Mouse (Mus musculus) limb, embryonic 10.5 days (tissue): ENCODE data around the gene Naa40. TPM values are rescaled to one million over a fixed set of nuclear protein-coding genes. Genes with fewer than 3 reads are reported as not detected.

ENCODE experiments used
- DNase-seq: peaks from one replicate; pipeline ENCODE4 v3.0.0-alpha.2; 2017; ENCODE audit warnings: low spot score
- H3K27ac ChIP-seq: fragments of 300-500 bp; sonication (generic); 2 replicates; pipeline ENCODE4 v1.5.1; 2016; ENCODE audit warnings: mild to moderate bottlenecking
- H3K27me3 ChIP-seq: fragments of 300-500 bp; sonication (generic); 2 replicates; pipeline ENCODE4 v1.6.1; 2016; ENCODE audit warnings: low read depth, mild to moderate bottlenecking; ENCODE audit not compliant: poor library complexity, severe bottlenecking
- H3K36me3 ChIP-seq: fragments of 300-500 bp; sonication (generic); 2 replicates; pipeline ENCODE4 v1.6.1; 2016; ENCODE audit warnings: mild to moderate bottlenecking, moderate library complexity
- H3K4me1 ChIP-seq: fragments of 300-500 bp; sonication (generic); 2 replicates; pipeline ENCODE4 v1.6.1; 2016
- H3K4me3 ChIP-seq: fragments of 300-500 bp; sonication (generic); 2 replicates; pipeline ENCODE4 v1.5.1; 2016; ENCODE audit warnings: mild to moderate bottlenecking, moderate library complexity
- H3K9me3 ChIP-seq: fragments of 300-500 bp; sonication (generic); replicated peaks from 2 replicates; pipeline ENCODE4 v1.6.1; 2016; ENCODE audit warnings: mild to moderate bottlenecking
- WGBS: fragments of 180-500 bp; shearing (Covaris S2); methylation state at CpG from one replicate; pipeline ENCODE4 v1.1.7; 2016; 5-methylcytosine and 5-hydroxymethylcytosine counted together
- polyA plus RNA-seq: library from polyadenylated mRNA; unstranded; fragments of >200 nt; fragmentation: Nextera tagmentation; extraction: Ambion mirVana; gene quantifications from 2 replicates; pipeline ENCODE4 v1.2.1, GENCODE M21; 2016

The Naa40 gene
- polyA plus RNA-seq, 1 experiment from 2014 or later, result 92.4 TPM

- Histone ChIP-seq H3K4me1 (peaks cover 45% of the 10 kb centered on the region), H3K4me3 (no peak overlapping the region), H3K27ac (no peak overlapping the region), H3K9me3 (no peaks in the 10 kb centered on the region), H3K27me3 (no peaks in the 10 kb centered on the region), H3K36me3 (peaks cover 90% of the 10 kb centered on the region)
- WGBS, result 93% methylated on average over 4 of the region's 4 CpGs
- no peak for DNase-seq
Measured at GRCm38 (mm10) chr19:7273486-7273885, 32.5 kb upstream of the Naa40 start.

GRCm38 (mm10) chr19:7269290-7270044 is 28.5 kb upstream of the Naa40 start:
- no peaks in the 10 kb centered on the region for H3K27me3 ChIP-seq
- peak; percentile 55 for DNase-seq
- H3K9me3 ChIP-seq, result no peaks in the 10 kb centered on the region
- H3K36me3 ChIP-seq, result peaks cover 49% of the 10 kb centered on the region
- peaks cover 61% of the 10 kb centered on the region for H3K4me1 ChIP-seq
- H3K27ac ChIP-seq, result peak overlapping the region; percentile 99
- WGBS, result 7% methylated on average over 11 of the region's 11 CpGs
- H3K4me3 ChIP-seq, result peak overlapping the region; percentile 76

GRCm38 (mm10) chr19:7268722-7269090 is 27.7 kb upstream of the Naa40 start:
- H3K27me3 ChIP-seq, result no peaks in the 10 kb centered on the region
- H3K36me3 ChIP-seq, result peaks cover 42% of the 10 kb centered on the region
- peak overlapping the region; percentile 99 for H3K27ac ChIP-seq
- under 1% methylated on average over 30 of the region's 30 CpGs for WGBS
- no peaks in the 10 kb centered on the region for H3K9me3 ChIP-seq
- peak; percentile 95 for DNase-seq
- peak overlapping the region; percentile 76 for H3K4me3 ChIP-seq
- peaks cover 62% of the 10 kb centered on the region for H3K4me1 ChIP-seq

GRCm38 (mm10) chr19:7267781-7268721 is 27.1 kb upstream of the Naa40 start:
- Histone ChIP-seq H3K4me1 (peaks cover 62% of the 10 kb centered on the region), H3K9me3 (no peaks in the 10 kb centered on the region)
- 1% methylated on average over 89 of the region's 97 CpGs for WGBS

GRCm38 (mm10) chr19:7267091-7267741 is 26.2 kb upstream of the Naa40 start, which contains the start of gene Rcor2:
Rcor2 (plus strand) TSS chr19:7267325.
- peak within 1 kb of the TSS; percentile 76 for H3K4me3 ChIP-seq
- H3K4me1 ChIP-seq, result peaks cover 62% of the 10 kb centered on the region
- H3K27me3 ChIP-seq, result no peaks in the 10 kb centered on the region
- WGBS, result under 1% methylated on average over 28 of the region's 28 CpGs
- peak; percentile 86 for DNase-seq
- H3K27ac ChIP-seq, result peak within 1 kb of the TSS; percentile 99
- peaks cover 27% of the 10 kb centered on the region for H3K36me3 ChIP-seq
- H3K9me3 ChIP-seq, result no peaks in the 10 kb centered on the region

More at GRCm38 (mm10) chr19:7267781-7268721, 27.1 kb upstream of the Naa40 start:
- no peaks in the 10 kb centered on the region for H3K27me3 ChIP-seq
- peaks cover 35% of the 10 kb centered on the region for H3K36me3 ChIP-seq
- peak; percentile 96 for DNase-seq
- peak overlapping the region; percentile 99 for H3K27ac ChIP-seq
- peak overlapping the region; percentile 76 for H3K4me3 ChIP-seq

- peak overlapping the region; percentile 99 for H3K27ac ChIP-seq
- H3K9me3 ChIP-seq, result no peaks in the 10 kb centered on the region
- no peaks in the 10 kb centered on the region for H3K27me3 ChIP-seq
- H3K36me3 ChIP-seq, result peaks cover 19% of the 10 kb centered on the region
- peak overlapping the region; percentile 76 for H3K4me3 ChIP-seq
- peak; percentile 49 for DNase-seq
- H3K4me1 ChIP-seq, result peaks cover 62% of the 10 kb centered on the region
- WGBS, result 43% methylated on average over 4 of the region's 4 CpGs
Measured at GRCm38 (mm10) chr19:7266421-7266831, 25.4 kb upstream of the Naa40 start.

- Histone ChIP-seq H3K9me3 (no peaks in the 10 kb centered on the region), H3K4me3 (peak overlapping the region; percentile 23), H3K36me3 (peaks cover 11% of the 10 kb centered on the region), H3K27ac (peak overlapping the region; percentile 99), H3K27me3 (no peaks in the 10 kb centered on the region), H3K4me1 (peaks cover 54% of the 10 kb centered on the region)
- DNase-seq, result peak; percentile 72
- 13% methylated on average over 14 of the region's 14 CpGs for WGBS
Measured at GRCm38 (mm10) chr19:7265478-7266191, 24.7 kb upstream of the Naa40 start.

GRCm38 (mm10) chr19:7264766-7265331 is 23.9 kb upstream of the Naa40 start:
- Histone ChIP-seq H3K4me1 (peaks cover 47% of the 10 kb centered on the region), H3K36me3 (peaks cover 3% of the 10 kb centered on the region), H3K9me3 (no peaks in the 10 kb centered on the region), H3K4me3 (peak overlapping the region; percentile 3; the same call in 1 of the 2 replicates), H3K27ac (peak overlapping the region; percentile 99), H3K27me3 (no peaks in the 10 kb centered on the region)
- peak; percentile 56 for DNase-seq
- WGBS, result 21% methylated on average over 6 of the region's 6 CpGs

- H3K9me3 ChIP-seq, result no peaks in the 10 kb centered on the region
- 22% methylated on average over 9 of the region's 9 CpGs for WGBS
- peaks cover 43% of the 10 kb centered on the region for H3K4me1 ChIP-seq
- peak; percentile 94 for DNase-seq
- no peaks in the 10 kb centered on the region for H3K27me3 ChIP-seq
- no peaks in the 10 kb centered on the region for H3K36me3 ChIP-seq
- H3K4me3 ChIP-seq, result peak overlapping the region; percentile 3; the same call in 1 of the 2 replicates
- H3K27ac ChIP-seq, result peak overlapping the region; percentile 99
Measured at GRCm38 (mm10) chr19:7264088-7264765, 23.2 kb upstream of the Naa40 start.

GRCm38 (mm10) chr19:7262592-7262991 is 21.6 kb upstream of the Naa40 start:
- no peak for DNase-seq
- peaks cover 38% of the 10 kb centered on the region for H3K4me1 ChIP-seq
- H3K27ac ChIP-seq, result no peak overlapping the region
- no peaks in the 10 kb centered on the region for H3K9me3 ChIP-seq
- no peaks in the 10 kb centered on the region for H3K27me3 ChIP-seq
- H3K36me3 ChIP-seq, result no peaks in the 10 kb centered on the region
- 92% methylated on average over 1 of the region's 1 CpGs for WGBS
- no peak overlapping the region for H3K4me3 ChIP-seq

- Histone ChIP-seq H3K36me3 (no peaks in the 10 kb centered on the region), H3K27ac (no peak overlapping the region), H3K4me1 (peaks cover 31% of the 10 kb centered on the region), H3K4me3 (no peak overlapping the region), H3K27me3 (no peaks in the 10 kb centered on the region), H3K9me3 (no peaks in the 10 kb centered on the region)
- DNase-seq, result no peak
- 89% methylated on average over 3 of the region's 3 CpGs for WGBS
Measured at GRCm38 (mm10) chr19:7261964-7262363, 21.0 kb upstream of the Naa40 start.
